Mouse (Mus musculus) forebrain, postnatal 0 days (tissue): ENCODE measurements around the gene Tap2. TPM values are rescaled to one million over a fixed set of nuclear protein-coding genes. Genes with fewer than 3 reads are reported as not detected.
A peak's percentile ranks its signal among the peaks of the same experiment; 100 is the strongest.
"Not testable (repeated sequence)": the region's sequence is repeated elsewhere in the genome, so short reads cannot be mapped to it uniquely, and the experiment has no call there.

Experiments
- ATAC-seq: fragments of 200-750 bp; cut with Nextera tagmentation; 2 replicates; pipeline ENCODE4 v1.8.0; 2017; ENCODE audit warnings: mild to moderate bottlenecking, moderate library complexity
- DNase-seq: peaks from one replicate; pipeline ENCODE4 v3.0.0-alpha.2; 2015
- H3K27ac ChIP-seq: fragments of 300-500 bp; sonication (generic); 2 replicates; pipeline ENCODE4 v1.5.1; 2014; ENCODE audit warnings: low read depth, mild to moderate bottlenecking, antibody characterized with exemption, low read length, moderate library complexity, mixed read lengths
- H3K27me3 ChIP-seq: fragments of 300-500 bp; sonication (generic); 2 replicates; pipeline ENCODE4 v1.6.1; 2014; ENCODE audit warnings: mild to moderate bottlenecking, low read length, mixed read lengths; ENCODE audit not compliant: insufficient read depth
- H3K36me3 ChIP-seq: fragments of 300-500 bp; sonication (generic); 2 replicates; pipeline ENCODE4 v1.6.1; 2014; ENCODE audit warnings: mild to moderate bottlenecking, moderate library complexity; ENCODE audit not compliant: insufficient read depth
- H3K4me1 ChIP-seq: fragments of 300-500 bp; sonication (generic); 2 replicates; pipeline ENCODE4 v1.6.1; 2014; ENCODE audit warnings: antibody characterized with exemption; ENCODE audit not compliant: insufficient read depth
- H3K4me2 ChIP-seq: fragments of 300-500 bp; sonication (generic); 2 replicates; pipeline ENCODE4 v1.6.1; 2014; ENCODE audit warnings: low read depth, mild to moderate bottlenecking, moderate library complexity
- H3K4me3 ChIP-seq: fragments of 300-500 bp; sonication (generic); 2 replicates; pipeline ENCODE4 v1.5.1; 2014; ENCODE audit warnings: low read depth, low read length, mixed read lengths
- H3K9ac ChIP-seq: fragments of 300-500 bp; sonication (generic); 2 replicates; pipeline ENCODE4 v1.6.1; 2014; ENCODE audit warnings: mild to moderate bottlenecking
- H3K9me3 ChIP-seq: fragments of 300-500 bp; sonication (generic); 2 replicates; pipeline ENCODE4 v1.6.1; 2016; ENCODE audit warnings: low read length
- CTCF ChIP-seq: sonication (generic); IDR thresholded peaks from 2 replicates; pipeline ENCODE4 v1.5.1; 2016; ENCODE audit warnings: antibody characterized with exemption, control low read depth, low read depth
- WGBS: fragments of 180-500 bp; shearing (Covaris S2); extraction: QIAGEN DNeasy Blood & Tissue Kit; methylation state at CpG from one replicate; pipeline ENCODE4 v1.1.7; 2014; 5-methylcytosine and 5-hydroxymethylcytosine counted together
- polyA plus RNA-seq: library from polyadenylated mRNA; unstranded; fragments of >200 nt; fragmentation: Nextera tagmentation; extraction: Ambion mirVana; gene quantifications from 2 replicates; pipeline ENCODE4 v1.2.1, GENCODE M21; 2015
- total RNA-seq: library from RNA; depleted of rRNA; stranded (reverse); fragments of >200 nt; gene quantifications from 2 replicates; pipeline ENCODE4 v1.2.3, GENCODE M21; 2014

Tap2 gene
- total and polyA plus RNA-seq, 2 experiments from 2014 or later: 1.9 to 3.8 TPM

DNA sequence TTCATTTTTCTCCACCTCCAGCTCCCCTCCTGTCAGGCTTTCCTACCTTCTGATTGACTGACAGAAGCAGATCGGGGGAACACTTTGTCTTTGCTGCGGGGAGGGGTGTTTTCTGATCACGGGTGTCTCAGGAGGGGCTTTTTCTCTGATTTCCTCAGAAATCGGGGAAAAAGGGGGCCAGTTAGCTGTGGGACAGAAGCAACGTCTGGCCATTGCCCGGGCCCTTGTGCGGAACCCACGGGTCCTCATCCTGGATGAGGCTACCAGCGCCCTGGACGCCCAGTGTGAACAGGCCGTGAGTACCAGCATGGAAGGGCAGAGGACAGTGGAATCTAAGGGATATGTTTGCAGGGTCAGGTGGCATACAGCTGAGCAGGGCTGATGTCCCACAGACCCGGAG, 11.8 kb downstream of the Tap2 start:
- Histone ChIP-seq H3K36me3 (no peaks in the 10 kb centered on the region), H3K9me3 (no peaks in the 10 kb centered on the region), H3K4me3 (no peak overlapping the region), H3K27me3 (peaks cover 22% of the 10 kb centered on the region), H3K27ac (no peak overlapping the region), H3K9ac (no peak overlapping the region), H3K4me2 (no peak overlapping the region), H3K4me1 (no peaks in the 10 kb centered on the region)
- ATAC-seq (no peak), DNase-seq (no peak)
- WGBS: 84% methylated on average over 12 of the region's 12 CpGs
- no peak for TF ChIP-seq CTCF

DNA sequence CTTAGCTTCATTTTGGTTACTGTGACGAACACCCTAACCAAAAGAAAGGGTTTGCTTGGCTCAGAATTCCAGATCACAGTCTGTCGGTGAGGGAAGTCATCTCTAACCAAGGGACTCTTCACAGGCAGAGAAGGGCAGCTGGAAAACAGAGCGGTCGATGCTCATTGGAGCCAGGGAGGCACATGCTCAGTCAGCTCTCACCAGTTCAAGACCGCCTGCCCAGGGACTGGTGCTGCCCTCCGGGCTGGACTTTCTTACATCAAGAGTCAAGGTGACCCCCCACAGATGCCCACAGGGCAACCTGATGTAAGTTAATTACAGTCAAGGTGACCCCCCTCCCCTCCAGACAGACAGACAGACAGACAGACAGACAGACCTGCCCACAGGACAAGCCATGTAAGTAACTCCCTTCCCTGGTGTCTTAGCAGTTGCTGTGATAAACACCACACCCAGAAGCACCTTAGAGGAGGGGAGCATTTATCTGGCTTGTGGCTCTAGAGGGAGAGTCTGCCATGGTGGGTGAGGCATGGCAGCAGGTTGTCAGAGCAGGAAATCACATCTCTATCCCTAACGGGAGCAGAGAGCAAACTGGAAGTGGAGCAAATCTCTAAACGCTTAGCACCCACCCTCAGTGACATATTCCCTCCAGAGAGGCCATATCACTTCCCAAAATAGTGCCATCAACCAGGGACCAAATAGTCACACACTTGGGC, 14.0 kb downstream of the Tap2 start:
- 88% methylated on average over 8 of the region's 8 CpGs for WGBS
- H3K9ac ChIP-seq: no peak overlapping the region
- DNase-seq: no peak
- H3K36me3 ChIP-seq: no peaks in the 10 kb centered on the region
- H3K27ac ChIP-seq: no peak overlapping the region
- no peak for ATAC-seq
- no peaks in the 10 kb centered on the region for H3K4me1 ChIP-seq
- TF ChIP-seq CTCF: no peak
- H3K4me3 ChIP-seq: no peak overlapping the region
- H3K9me3 ChIP-seq: no peaks in the 10 kb centered on the region
- H3K4me2 ChIP-seq: no peak overlapping the region
- peaks cover 11% of the 10 kb centered on the region; the same call in 1 of the 2 replicates for H3K27me3 ChIP-seq

DNA sequence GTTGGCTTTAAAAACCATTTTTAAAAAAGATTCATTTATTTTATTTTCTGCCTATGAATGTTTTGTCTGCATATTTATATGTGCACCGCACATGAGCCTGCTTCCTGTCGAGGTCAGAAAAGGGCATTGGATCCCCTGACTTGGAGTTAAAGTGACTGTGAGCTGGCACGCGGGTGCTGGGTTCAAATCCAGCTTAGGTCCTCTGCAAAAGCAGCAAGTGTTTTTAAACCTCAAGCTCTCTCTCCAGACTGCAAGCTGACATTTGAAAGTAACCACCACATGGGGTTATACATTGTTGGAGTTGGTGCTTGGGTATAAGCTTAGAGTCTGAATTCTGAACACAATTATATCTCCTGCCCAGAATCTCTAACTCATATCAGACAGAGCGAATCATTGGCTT, 14.7 kb downstream of the Tap2 start:
- Histone ChIP-seq H3K36me3 (no peaks in the 10 kb centered on the region), H3K4me1 (no peaks in the 10 kb centered on the region), H3K9ac (no peak overlapping the region), H3K9me3 (no peaks in the 10 kb centered on the region), H3K27me3 (peaks cover 8% of the 10 kb centered on the region; the same call in 1 of the 2 replicates), H3K4me3 (no peak overlapping the region), H3K4me2 (no peak overlapping the region), H3K27ac (no peak overlapping the region)
- DNase-seq: no peak
- ATAC-seq: no peak
- TF ChIP-seq CTCF: no peak
- WGBS: 86% methylated on average over 5 of the region's 5 CpGs

DNA sequence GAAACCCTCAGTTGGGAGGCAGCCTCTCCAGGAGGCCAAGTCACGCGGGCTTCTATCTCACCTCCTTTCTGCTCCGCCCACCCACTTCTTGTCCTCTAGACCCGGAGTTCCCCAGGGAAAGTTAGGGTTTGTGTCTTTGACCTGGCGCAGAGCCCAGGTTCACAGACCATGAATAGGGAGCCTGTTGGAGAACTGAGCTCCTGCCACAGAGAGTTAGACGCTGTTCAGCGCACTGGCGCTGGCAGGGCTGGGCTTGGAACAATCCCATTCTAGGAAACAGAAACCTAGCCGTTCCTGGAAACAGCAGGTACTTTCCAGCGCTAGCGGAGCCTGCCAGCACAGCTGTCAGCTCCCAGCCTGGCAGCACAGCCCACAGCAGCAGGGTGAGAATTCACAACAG, 15.3 kb downstream of the Tap2 start:
- no peaks in the 10 kb centered on the region for H3K36me3 ChIP-seq
- WGBS: 61% methylated on average over 11 of the region's 11 CpGs
- ATAC-seq (no peak), DNase-seq (no peak)
- H3K4me3 ChIP-seq: no peak overlapping the region
- no peak overlapping the region for H3K4me2 ChIP-seq
- H3K9ac ChIP-seq: no peak overlapping the region
- no peaks in the 10 kb centered on the region for H3K9me3 ChIP-seq
- no peak overlapping the region for H3K27ac ChIP-seq
- no peak for TF ChIP-seq CTCF
- no peaks in the 10 kb centered on the region for H3K4me1 ChIP-seq
- H3K27me3 ChIP-seq: peaks cover 3% of the 10 kb centered on the region; the same call in 1 of the 2 replicates

DNA sequence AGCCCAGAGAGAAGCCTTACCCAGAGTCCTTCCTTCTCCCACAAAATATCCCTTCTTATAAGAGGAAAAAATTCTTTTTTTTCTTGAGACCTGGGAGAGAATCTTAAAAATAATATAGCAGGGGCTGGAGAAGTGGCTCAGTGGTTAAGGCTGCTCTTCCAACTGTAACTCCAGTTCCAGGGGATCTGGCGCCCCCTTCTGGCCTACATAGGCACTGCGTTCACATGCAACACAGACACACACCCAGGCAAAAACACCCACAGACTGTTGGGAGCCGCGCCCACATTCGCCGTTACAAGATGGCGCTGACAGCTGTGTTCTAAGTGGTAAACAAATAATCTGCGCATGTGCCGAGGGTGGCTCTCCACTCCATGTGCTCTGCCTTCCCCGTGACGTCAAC, 15.8 kb downstream of the Tap2 start:
- not testable (repeated sequence) for DNase-seq, H3K4me3 ChIP-seq, H3K36me3 ChIP-seq, H3K9ac ChIP-seq, H3K4me1 ChIP-seq, H3K27me3 ChIP-seq, H3K4me2 ChIP-seq, H3K9me3 ChIP-seq, ATAC-seq, H3K27ac ChIP-seq
- peak; percentile 58 for TF ChIP-seq CTCF
- WGBS: 90% methylated on average over 7 of the region's 11 CpGs

DNA sequence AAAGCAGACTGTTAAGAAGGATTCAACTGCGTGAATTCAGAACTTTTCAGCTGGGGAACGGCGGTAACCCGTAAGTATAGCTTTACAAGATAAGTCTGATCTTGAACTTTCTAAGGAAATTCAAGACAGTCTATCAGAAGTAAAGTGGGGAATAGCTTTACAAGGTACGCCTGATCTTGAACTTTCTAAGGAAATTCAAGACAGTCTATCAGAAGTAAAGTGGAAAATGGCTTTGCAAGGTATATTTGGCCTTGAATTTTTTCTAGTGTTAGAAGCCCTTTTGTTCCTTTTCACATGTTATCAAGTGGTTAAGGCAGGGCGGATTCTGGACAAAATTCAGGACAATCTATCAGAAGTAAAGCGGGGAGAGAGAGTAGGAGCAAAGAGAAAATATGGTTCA, 16.5 kb downstream of the Tap2 start:
- not testable (repeated sequence) for H3K4me1 ChIP-seq, H3K9me3 ChIP-seq, ATAC-seq, H3K4me2 ChIP-seq, H3K27me3 ChIP-seq, H3K4me3 ChIP-seq, H3K27ac ChIP-seq, H3K9ac ChIP-seq, DNase-seq, H3K36me3 ChIP-seq
- 92% methylated on average over 3 of the region's 7 CpGs for WGBS

DNA sequence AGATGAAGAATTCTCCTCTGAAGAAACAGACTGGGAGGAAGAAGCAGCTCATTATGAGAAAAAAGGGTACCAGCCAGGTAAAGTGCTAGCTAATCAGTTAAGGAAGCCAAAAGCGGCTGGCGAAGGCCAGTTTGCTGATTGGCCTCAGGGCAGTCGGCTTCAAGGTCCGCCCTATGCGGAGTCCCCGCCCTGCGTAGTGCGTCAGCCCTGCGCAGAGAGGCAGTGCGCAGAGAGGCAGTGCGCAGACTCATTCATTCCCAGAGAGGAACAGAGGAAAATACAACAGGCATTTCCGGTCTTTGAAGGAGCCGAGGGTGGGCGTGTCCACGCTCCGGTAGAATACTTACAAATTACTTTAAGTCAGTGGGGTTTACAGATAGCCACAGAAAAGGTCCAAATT, 17.1 kb downstream of the Tap2 start:
- not testable (repeated sequence) for H3K4me1 ChIP-seq, H3K4me2 ChIP-seq, H3K4me3 ChIP-seq, ATAC-seq, H3K9me3 ChIP-seq, DNase-seq, H3K27ac ChIP-seq, H3K27me3 ChIP-seq, H3K9ac ChIP-seq, H3K36me3 ChIP-seq
- 100% methylated on average over 3 of the region's 16 CpGs for WGBS
